Mouse (Mus musculus): ENCODE data around the gene Bckdhb. TPM values are rescaled to one million over a fixed set of nuclear protein-coding genes. Genes with fewer than 3 reads are reported as not detected.

Gene Bckdhb
- total and polyA plus RNA-seq, 3 experiments: 58.2 to 118 (median 97.5) TPM

DNA sequence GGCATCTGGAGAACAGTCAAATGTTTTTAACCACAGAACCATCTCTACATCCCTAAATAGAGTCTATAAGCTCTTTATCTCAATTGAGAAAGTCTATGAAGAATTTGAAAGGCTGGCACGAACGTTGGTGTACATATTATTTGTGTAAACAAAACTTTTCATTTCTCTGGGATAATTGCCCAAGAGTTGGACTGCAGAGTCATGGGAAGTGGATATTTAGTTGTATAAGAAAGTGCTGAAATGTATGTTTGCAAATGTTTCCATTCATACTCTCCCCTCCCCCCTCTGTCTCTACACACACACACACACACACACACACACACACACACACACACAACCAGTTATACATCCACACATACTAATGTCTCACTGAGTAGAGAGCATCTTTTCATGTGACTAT, 181.5 kb downstream of the Bckdhb start:
- Histone ChIP-seq H3K27me3 (ENCODE audit: control insufficient read depth, insufficient read depth, low read length) (no peaks in the 10 kb centered on the region), H3K9ac (ENCODE audit: low read depth, low read length) (no peak overlapping the region), H3K4me1 (ENCODE audit: control insufficient read depth, insufficient read depth, low read length) (no peaks in the 10 kb centered on the region; the same call in 1 of the 2 replicates), H3K4me3 (no peak overlapping the region), H3K27ac (no peak overlapping the region), H3K36me3 (ENCODE audit: control insufficient read depth, insufficient read depth, low read length) (0 out of 2 replicates have a peak, but pooled peaks cover 4% of the 10 kb centered on the region), H3K79me2 (replicated peaks; ENCODE audit: control insufficient read depth, insufficient read depth, low read length) (no peaks in the 10 kb centered on the region)
- no peak for DNase-seq
- intact Hi-C loops (cut with DNase I): no loop called here
- TF ChIP-seq CTCF (IDR thresholded peaks at IDR 0.05) (no peak), EP300 (IDR thresholded peaks at IDR 0.05; ENCODE audit: insufficient read depth, low read depth, low read length) (no peak), POLR2A (IDR thresholded peaks at IDR 0.05; ENCODE audit: insufficient read depth, low read depth, low read length) (no peak)
- WGBS: 73% methylated on average over 2 of the region's 2 CpGs

GRCm38 (mm10) chr9:84107045-84107813, 182.3 kb downstream of the Bckdhb start:
- Histone ChIP-seq H3K4me1 (ENCODE audit: control insufficient read depth, insufficient read depth, low read length) (no peaks in the 10 kb centered on the region; the same call in 1 of the 2 replicates), H3K4me3 (no peak overlapping the region), H3K27ac (no peak overlapping the region), H3K36me3 (ENCODE audit: control insufficient read depth, insufficient read depth, low read length) (0 out of 2 replicates have a peak, but pooled peaks cover 4% of the 10 kb centered on the region), H3K9ac (ENCODE audit: low read depth, low read length) (no peak overlapping the region), H3K79me2 (replicated peaks; ENCODE audit: control insufficient read depth, insufficient read depth, low read length) (no peaks in the 10 kb centered on the region), H3K27me3 (ENCODE audit: control insufficient read depth, insufficient read depth, low read length) (no peaks in the 10 kb centered on the region)
- intact Hi-C loops (cut with DNase I): no loop called here
- WGBS: 61% methylated on average over 20 of the region's 20 CpGs
- no peak for TF ChIP-seq EP300 (IDR thresholded peaks at IDR 0.05; ENCODE audit: insufficient read depth, low read depth, low read length)
- no peak for DNase-seq

DNA sequence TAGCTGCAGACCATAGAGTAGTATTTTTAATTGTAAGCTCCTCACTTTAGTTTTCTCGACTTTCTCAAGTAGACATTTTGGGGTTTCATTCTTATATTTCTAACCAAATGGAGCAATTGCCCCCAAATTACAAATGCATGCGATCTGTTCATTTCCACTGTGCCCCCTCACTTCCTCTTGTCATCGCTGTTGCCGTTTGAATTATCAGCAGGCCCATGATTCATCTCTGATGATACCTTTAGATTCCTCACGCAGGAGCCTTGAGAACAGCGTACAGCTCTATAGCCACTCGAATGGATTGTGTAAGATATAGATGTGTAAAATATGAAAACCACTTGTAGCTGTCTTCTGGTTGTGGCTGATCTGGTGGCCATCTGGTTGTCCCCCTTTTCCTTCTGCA, 183.6 kb downstream of the Bckdhb start:
- H3K79me2 ChIP-seq (replicated peaks; ENCODE audit: control insufficient read depth, insufficient read depth, low read length): no peaks in the 10 kb centered on the region
- no peak overlapping the region for H3K4me3 ChIP-seq
- DNase-seq: no peak
- no peaks in the 10 kb centered on the region; the same call in 1 of the 2 replicates for H3K4me1 ChIP-seq (ENCODE audit: control insufficient read depth, insufficient read depth, low read length)
- no peak overlapping the region for H3K27ac ChIP-seq
- TF ChIP-seq CTCF (IDR thresholded peaks at IDR 0.05) (no peak), POLR2A (IDR thresholded peaks at IDR 0.05; ENCODE audit: insufficient read depth, low read depth, low read length) (no peak), EP300 (IDR thresholded peaks at IDR 0.05; ENCODE audit: insufficient read depth, low read depth, low read length) (no peak)
- 76% methylated on average over 7 of the region's 7 CpGs for WGBS
- H3K27me3 ChIP-seq (ENCODE audit: control insufficient read depth, insufficient read depth, low read length): no peaks in the 10 kb centered on the region
- intact Hi-C loops (cut with DNase I): no loop called here
- H3K36me3 ChIP-seq (ENCODE audit: control insufficient read depth, insufficient read depth, low read length): 0 out of 2 replicates have a peak, but pooled peaks cover 4% of the 10 kb centered on the region
- no peak overlapping the region for H3K9ac ChIP-seq (ENCODE audit: low read depth, low read length)

DNA sequence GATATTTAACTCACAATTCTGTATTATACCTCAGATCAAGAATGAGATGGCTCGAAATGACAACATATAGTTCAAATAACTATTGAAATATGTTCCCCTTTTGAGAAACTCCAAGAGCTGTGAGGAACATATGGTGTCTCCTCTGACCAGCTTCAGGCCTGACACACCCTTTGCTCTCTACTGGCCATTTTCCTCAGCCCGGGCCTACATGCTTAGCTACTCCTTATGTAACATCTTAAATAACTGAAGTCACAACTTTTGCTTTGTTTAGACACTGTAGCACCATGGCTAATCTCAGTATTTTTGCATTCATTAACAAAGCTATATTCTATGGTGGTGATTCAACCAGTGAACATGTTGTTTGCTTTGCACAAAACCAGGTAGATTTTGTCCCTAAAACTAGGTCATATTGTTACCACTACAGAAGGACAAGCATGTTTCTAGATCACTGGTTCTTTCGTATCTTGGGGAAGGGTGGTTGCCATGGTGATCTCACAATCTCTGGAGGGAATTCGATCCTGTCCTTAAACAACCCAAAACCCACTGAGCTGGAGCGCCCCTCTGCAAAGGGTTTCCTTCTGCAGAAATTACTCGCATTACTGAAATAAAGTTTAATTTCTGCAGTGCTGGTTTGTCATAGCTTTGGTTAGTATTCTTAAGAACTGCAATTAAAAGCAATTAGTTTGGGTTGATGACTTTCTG, 185.0 kb downstream of the Bckdhb start:
- Histone ChIP-seq H3K79me2 (replicated peaks; ENCODE audit: control insufficient read depth, insufficient read depth, low read length) (no peaks in the 10 kb centered on the region), H3K4me1 (ENCODE audit: control insufficient read depth, insufficient read depth, low read length) (no peaks in the 10 kb centered on the region; the same call in 1 of the 2 replicates), H3K9ac (ENCODE audit: low read depth, low read length) (no peak overlapping the region), H3K27ac (no peak overlapping the region), H3K4me3 (no peak overlapping the region), H3K27me3 (ENCODE audit: control insufficient read depth, insufficient read depth, low read length) (no peaks in the 10 kb centered on the region), H3K36me3 (ENCODE audit: control insufficient read depth, insufficient read depth, low read length) (0 out of 2 replicates have a peak, but pooled peaks cover 4% of the 10 kb centered on the region)
- DNase-seq: no peak
- 65% methylated on average over 6 of the region's 6 CpGs for WGBS
- intact Hi-C loops (cut with DNase I): loop anchor here (10.0 kb wide), 1 partner anchor 135 kb away; no protein-coding TSS in a partner anchor
- TF ChIP-seq CTCF (IDR thresholded peaks at IDR 0.05) (no peak), EP300 (IDR thresholded peaks at IDR 0.05; ENCODE audit: insufficient read depth, low read depth, low read length) (no peak), POLR2A (IDR thresholded peaks at IDR 0.05; ENCODE audit: insufficient read depth, low read depth, low read length) (no peak)

GRCm38 (mm10) chr9:84110616-84111015, 185.7 kb downstream of the Bckdhb start:
- Histone ChIP-seq H3K27me3 (ENCODE audit: control insufficient read depth, insufficient read depth, low read length) (no peaks in the 10 kb centered on the region), H3K9ac (ENCODE audit: low read depth, low read length) (peak overlapping the region; percentile 67), H3K4me1 (ENCODE audit: control insufficient read depth, insufficient read depth, low read length) (no peaks in the 10 kb centered on the region; the same call in 1 of the 2 replicates), H3K27ac (peak overlapping the region; percentile 41; the same call in 1 of the 2 replicates), H3K79me2 (replicated peaks; ENCODE audit: control insufficient read depth, insufficient read depth, low read length) (no peaks in the 10 kb centered on the region), H3K4me3 (peak overlapping the region; percentile 27), H3K36me3 (ENCODE audit: control insufficient read depth, insufficient read depth, low read length) (0 out of 2 replicates have a peak, but pooled peaks cover 4% of the 10 kb centered on the region)
- 38% methylated on average over 11 of the region's 11 CpGs for WGBS
- no peak for TF ChIP-seq POLR2A (IDR thresholded peaks at IDR 0.05; ENCODE audit: insufficient read depth, low read depth, low read length)
- TF ChIP-seq CTCF (IDR thresholded peaks at IDR 0.05): no peak
- no peak for TF ChIP-seq EP300 (IDR thresholded peaks at IDR 0.05; ENCODE audit: insufficient read depth, low read depth, low read length)
- peak; percentile 28 to 34 for DNase-seq
- intact Hi-C loops (cut with DNase I): loop anchor here (10.0 kb wide), 1 partner anchor 134 kb away; no protein-coding TSS in a partner anchor

Data from heart, adult 2 months (tissue).